Mouse (Mus musculus) cerebellum, adult 18-20 months (tissue): ENCODE results near the gene 1110008L16Rik.
"Not testable (repeated sequence)": the region's sequence is repeated elsewhere in the genome, so short reads cannot be mapped to it uniquely, and the experiment has no call there.

Experiments used
- DNase-seq, 2 experiments: peaks; one replicate each; pipeline ENCODE4 v3.0.0; 2021

Gene 1110008L16Rik

GRCm38 (mm10) chr12:55343045-55343444, 43.7 kb downstream of the 1110008L16Rik start:
- not testable (repeated sequence) for DNase-seq

GRCm38 (mm10) chr12:55343998-55344397, 44.6 kb downstream of the 1110008L16Rik start:
- DNase-seq, result no peak

- DNase-seq, result no peak
Observed at GRCm38 (mm10) chr12:55344583-55344982, 45.2 kb downstream of the 1110008L16Rik start.

- no peak for DNase-seq
Observed at GRCm38 (mm10) chr12:55353423-55353822, 54.0 kb downstream of the 1110008L16Rik start.

- DNase-seq, result peak; percentile 36 to 42
Observed at GRCm38 (mm10) chr12:55354904-55355303, 55.5 kb downstream of the 1110008L16Rik start.

GRCm38 (mm10) chr12:55357303-55357702, 57.9 kb downstream of the 1110008L16Rik start:
- no peak for DNase-seq

GRCm38 (mm10) chr12:55360929-55361328, 61.6 kb downstream of the 1110008L16Rik start:
- no peak for DNase-seq

GRCm38 (mm10) chr12:55365083-55365482, 65.7 kb downstream of the 1110008L16Rik start:
- no peak for DNase-seq

GRCm38 (mm10) chr12:55372424-55373055, 73.2 kb downstream of the 1110008L16Rik start:
- peak; percentile 8 to 11 for DNase-seq

GRCm38 (mm10) chr12:55376956-55377609, 77.7 kb downstream of the 1110008L16Rik start:
- no peak for DNase-seq

GRCm38 (mm10) chr12:55377610-55377980, 78.2 kb downstream of the 1110008L16Rik start:
- DNase-seq, result no peak

- DNase-seq, result no peak
Observed at GRCm38 (mm10) chr12:55384023-55384749, 84.8 kb downstream of the 1110008L16Rik start, which contains the start of gene Psma6. Gene Psma6 (plus strand): TSS chr12:55384222.

GRCm38 (mm10) chr12:55384826-55385225, 85.4 kb downstream of the 1110008L16Rik start:
- no peak for DNase-seq

GRCm38 (mm10) chr12:55385931-55386330, 86.6 kb downstream of the 1110008L16Rik start:
- no peak for DNase-seq

- no peak for DNase-seq
Observed at GRCm38 (mm10) chr12:55386456-55386855, 87.1 kb downstream of the 1110008L16Rik start.

- DNase-seq, result no peak
Observed at GRCm38 (mm10) chr12:55387083-55387787, 87.9 kb downstream of the 1110008L16Rik start.

- no peak for DNase-seq
Observed at GRCm38 (mm10) chr12:55387788-55388465, 88.5 kb downstream of the 1110008L16Rik start.

GRCm38 (mm10) chr12:55388478-55388877, 89.1 kb downstream of the 1110008L16Rik start:
- no peak for DNase-seq

- DNase-seq, result no peak
Observed at GRCm38 (mm10) chr12:55389132-55390081, 90.0 kb downstream of the 1110008L16Rik start.

- DNase-seq, result no peak
Observed at GRCm38 (mm10) chr12:55392120-55392519, 92.7 kb downstream of the 1110008L16Rik start.
